Mouse (Mus musculus) bone marrow macrophage, adult 2 months (primary cell): ENCODE measurements at regions not wholly inside any gene's neighbourhood (a gene's known extent, or its start where the extent isn't known, plus 50 kb on each side); places are given as distances from the start of the nearest gene placed in this dataset.

Experiments used
- CTCF ChIP-seq: IDR thresholded peaks from 2 replicates; pipeline ENCODE4 v1.5.1; 2012; ENCODE audit warnings: low read depth, mild to moderate bottlenecking, low read length, moderate library complexity
- POLR2A ChIP-seq: IDR thresholded peaks from 2 replicates; pipeline ENCODE4 v1.6.1; 2012; ENCODE audit warnings: mild to moderate bottlenecking, low read depth, low read length, borderline replicate concordance

DNA sequence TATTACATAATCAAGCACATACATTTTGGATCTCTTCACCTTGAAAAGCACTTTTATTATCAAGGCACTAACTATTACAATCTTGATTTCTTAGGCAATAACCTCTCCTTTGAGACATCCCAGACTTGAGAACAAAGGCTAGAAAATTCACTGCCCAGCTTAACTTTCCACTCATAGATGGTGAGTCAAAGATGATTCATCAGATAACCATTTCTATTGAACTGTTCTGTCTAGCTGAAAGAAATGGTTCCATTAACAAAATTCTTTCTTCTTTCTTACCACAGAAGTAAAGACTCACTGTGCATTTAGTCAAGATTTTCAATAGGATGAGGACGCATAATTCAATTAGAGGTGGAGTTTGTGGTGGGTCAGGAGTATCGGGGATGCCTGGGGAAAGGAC, 98.0 kb downstream of the Erv3 start:
- TF ChIP-seq POLR2A (no peak), CTCF (no peak)
